Mouse (Mus musculus) hematopoietic stem cell, adult 5-6 weeks (primary cell): ENCODE measurements around the gene Repin1. TPM values are rescaled to one million over a fixed set of nuclear protein-coding genes. Genes with fewer than 3 reads are reported as not detected.
A peak's percentile ranks its signal among the peaks of the same experiment; 100 is the strongest.
"Not testable (repeated sequence)": the region's sequence is repeated elsewhere in the genome, so short reads cannot be mapped to it uniquely, and the experiment has no call there.

Source experiments
- ATAC-seq, 2 experiments: fragments of 125-278 bp in 1 of 2; replicated peaks in 1 of 2; 2 replicates each; pipeline ENCODE4 v1.8.0; 2016 to 2017; ENCODE audit warnings: inconsistent platforms in 2 of 2, mild to moderate bottlenecking in 2 of 2, moderate number of reproducible peaks in 2 of 2, low read depth in 1 of 2, moderate TSS enrichment in 1 of 2; ENCODE audit not compliant: low FRiP score in 2 of 2, poor library complexity in 2 of 2, severe bottlenecking in 2 of 2, insufficient read depth in 1 of 2, low TSS enrichment in 1 of 2
- total RNA-seq: library from RNA; stranded (forward); fragments of 172-1452, 232-1000 nt; gene quantifications from 2 replicates; pipeline ENCODE4 v1.2.3, GENCODE M21; 2017

Gene Repin1
- total RNA-seq, 1 experiment from 2014 or later, result 30.1 TPM

DNA sequence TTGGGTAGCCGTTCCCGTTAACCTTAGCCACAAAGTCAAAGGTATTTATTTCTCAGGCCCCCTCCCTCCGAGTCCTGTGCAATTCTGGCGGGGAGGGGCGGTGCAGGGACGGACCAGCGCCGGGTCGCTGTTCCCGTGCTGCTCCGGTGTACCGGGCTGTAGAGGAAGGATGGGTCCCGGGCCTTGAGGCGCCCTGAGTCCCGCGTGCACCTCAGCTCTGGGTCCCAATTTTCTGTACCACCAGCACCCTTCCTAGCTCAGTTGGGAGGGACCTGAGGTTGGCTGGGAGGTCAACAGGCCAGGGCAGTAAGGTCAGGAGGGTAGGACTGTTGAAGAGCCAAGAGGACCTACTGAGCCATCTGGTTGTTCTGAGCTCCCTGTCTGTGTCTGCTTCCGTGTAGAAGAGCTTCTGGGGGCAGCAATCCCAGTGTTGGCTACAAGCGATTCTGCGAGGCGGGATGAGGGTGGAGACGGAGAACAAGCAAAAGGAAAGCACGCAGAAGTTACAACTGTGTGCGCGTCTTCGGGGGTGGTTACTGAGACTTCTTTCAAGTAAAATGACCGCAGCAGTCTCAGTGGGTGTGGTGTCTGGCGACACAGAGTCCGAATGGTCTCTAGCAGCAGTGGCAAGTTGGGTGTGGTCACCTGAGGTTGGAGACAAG is 8.5 kb downstream of the Repin1 start:
- peak; percentile 12 to 59; a peak in 2 of 4 replicates for ATAC-seq

DNA sequence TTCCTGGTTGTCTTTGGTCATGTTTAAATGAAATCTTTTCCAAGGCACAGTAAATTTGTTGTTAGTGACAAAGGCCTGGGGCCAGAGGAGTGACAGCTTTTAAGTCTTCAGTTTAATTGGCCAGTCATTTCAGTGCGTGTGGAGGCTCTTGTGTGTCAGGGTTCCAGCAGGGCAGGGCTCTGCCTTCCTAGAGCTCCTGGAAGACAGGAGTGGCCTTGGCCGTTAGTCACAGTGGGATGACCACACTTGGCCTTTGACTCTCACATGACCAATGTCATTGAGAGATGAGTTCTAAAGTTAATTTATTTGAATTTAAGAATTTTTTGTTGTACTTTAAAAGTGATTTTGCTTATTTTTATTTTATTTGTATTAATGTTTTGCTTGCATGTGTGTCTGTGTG is 14.4 kb downstream of the Repin1 start:
- no peak for ATAC-seq

DNA sequence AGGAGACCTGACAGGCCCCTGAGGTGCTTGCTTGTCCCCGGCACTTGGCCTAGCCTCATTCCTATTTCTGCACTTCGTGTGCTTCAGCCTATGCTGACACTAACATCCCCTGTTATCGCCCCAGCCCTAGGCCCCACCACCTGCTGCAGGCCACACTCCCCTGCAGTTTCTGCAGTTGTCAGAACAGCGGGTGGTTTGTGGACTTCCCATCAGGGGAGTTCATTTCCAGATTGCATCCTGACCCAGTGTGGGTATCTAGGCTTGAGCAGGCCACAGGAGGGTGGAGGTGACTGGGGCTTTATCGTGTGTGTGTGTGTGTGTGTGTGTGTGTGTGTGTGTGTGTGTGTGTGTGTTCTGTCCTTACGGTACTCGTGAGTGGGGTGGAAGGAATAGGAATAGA is 15.8 kb downstream of the Repin1 start:
- peak in 1 of 2 experiments; percentile 14; a peak in 1 of 4 replicates for ATAC-seq

DNA sequence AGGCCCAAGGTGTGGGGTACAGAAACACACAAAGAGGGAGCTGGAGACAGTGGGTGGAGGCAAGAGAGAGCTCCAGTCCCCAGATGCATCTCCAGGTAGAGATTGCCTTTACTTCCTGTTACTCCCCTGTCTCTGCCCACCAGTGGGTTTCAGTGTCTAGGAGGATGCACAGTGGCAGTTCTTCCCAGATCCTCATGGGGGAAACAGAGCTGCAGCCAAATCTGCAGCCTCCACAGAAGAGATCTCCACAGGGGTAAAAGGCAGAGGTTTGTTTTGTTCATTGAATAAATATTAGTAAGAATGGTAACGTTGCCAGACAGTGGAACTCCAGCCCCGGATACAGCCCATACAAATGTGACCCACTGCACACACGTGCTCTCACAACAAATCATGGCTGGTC is 17.0 kb downstream of the Repin1 start:
- no peak for ATAC-seq

DNA sequence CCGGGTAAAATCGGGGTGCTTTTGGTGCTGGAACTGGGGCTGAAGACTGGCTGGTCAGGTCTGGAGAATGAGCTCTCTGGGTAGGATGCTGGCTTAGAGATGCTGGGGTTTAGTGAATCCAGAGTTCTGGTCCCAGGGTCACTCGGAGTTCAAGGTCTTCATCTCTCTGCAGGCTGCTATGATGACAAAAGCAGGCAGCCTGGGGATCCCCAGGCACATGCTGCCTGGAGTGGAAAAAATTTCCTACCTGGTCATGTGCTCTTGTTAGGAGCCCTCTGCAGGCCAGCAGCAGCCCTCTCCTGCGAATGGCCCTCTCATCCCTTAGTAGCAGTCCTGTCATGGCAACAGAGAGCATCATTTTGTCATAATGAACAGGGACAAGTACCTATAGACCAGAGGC is 19.8 kb downstream of the Repin1 start:
- ATAC-seq, result no peak

DNA sequence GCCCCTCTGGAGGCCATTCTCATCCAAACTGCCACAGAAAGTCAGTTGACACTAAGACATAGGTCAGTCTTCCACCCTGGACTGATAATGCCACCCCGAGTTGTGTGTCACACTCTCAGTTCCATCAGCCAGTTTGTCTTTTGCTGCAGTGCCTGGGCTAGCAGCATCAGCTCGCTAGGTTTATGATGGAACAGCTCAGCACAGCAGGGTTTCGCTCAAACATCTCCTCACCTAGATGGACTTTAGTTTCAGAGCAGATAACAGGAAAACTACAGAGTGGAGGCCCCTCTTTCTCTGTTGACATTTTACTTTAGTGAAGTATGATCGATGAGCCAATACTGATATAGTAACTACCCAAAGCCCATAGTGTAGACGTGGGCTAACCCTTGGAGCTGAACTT is 21.1 kb downstream of the Repin1 start:
- ATAC-seq, result no peak

DNA sequence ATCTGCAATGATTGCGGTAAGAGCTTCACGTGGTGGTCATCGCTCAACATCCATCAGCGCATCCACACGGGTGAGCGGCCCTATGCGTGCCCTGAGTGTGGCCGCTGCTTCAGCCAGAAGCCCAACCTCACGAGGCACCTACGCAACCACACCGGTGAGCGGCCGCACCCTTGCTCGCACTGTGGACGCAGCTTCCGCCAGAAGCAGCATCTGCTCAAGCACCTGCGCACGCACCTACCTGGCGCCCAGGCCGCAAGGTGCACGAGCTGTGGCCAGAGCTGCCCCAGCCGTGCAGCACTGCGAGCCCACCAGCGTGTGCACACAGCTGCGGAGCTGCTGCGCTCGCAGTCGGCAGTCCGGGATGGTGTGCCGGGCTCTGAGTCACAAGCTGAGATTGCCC is 26.3 kb downstream of the Repin1 start:
- no peak for ATAC-seq

DNA sequence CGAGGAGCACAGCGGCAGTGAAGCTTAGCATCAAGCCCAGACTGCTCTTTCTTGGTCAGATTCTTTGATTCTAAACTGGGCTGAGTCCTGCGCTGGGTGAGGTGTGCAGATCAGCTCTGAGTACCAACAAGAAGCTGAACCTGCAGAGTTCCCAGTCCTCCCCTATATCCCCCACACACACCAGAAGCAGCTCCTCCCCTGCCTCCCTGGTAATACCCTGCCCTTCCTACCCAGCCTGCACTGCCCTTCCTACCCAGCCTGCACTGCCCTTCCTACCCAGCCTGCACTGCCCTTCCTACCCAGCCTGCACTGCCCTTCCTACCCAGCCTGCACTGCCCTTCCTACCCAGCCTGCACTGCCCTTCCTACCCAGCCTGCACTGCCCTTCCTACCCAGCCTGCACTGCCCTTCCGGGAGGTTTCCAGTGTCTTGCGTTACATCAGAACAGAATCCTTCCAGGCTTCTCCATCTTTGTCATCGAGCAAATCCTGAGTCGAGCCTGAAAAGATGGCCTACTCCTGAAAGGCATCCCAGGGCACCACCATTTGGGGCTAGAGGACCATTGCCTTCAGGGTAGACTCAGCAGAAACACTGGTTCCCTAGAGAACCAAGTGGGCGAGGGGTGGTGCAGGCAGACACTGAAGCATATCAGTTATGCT is 28.6 kb downstream of the Repin1 start:
- not testable (repeated sequence) for ATAC-seq

DNA sequence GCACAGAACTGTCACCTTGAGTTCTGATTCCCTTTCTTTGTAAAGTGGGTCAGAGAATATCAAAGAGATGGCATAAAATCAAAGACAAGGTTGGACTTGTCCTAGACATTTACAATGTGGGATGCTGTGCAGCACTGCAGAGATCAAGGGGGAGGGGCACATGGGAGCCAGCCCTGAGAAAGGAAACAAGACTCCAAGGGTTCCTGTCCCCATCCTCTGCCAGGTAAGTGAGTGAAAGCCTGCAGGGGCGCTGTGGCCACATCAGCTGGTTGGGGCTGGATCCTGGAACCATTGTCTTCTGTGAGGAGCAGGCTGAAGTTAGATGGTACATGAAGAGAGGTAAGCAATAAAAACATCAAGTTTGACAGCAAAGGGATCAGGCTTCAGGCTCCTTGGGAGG is 29.8 kb downstream of the Repin1 start:
- no peak for ATAC-seq

DNA sequence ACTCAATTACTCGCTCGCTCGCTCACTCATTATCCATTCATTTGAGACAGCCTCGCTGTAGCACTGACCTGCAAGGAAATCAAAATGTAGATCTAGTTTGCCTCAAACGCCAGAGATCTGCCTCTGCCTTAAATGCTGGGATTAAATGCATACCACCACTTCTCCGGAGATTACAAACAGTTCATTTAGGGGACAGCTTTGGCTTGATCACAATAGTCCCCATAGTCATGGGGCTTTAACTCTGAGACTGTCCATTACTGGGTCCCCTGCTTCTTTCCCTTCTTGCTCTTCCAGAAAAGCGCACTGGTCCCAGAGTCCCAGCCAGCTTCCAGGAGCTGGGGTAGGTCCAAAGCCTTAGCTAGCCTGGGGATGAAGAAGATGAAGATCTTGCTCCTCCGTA is 32.8 kb downstream of the Repin1 start, which contains the start of gene AI854703:
AI854703 (plus strand) TSS at position 301 of the 400 bp plus-strand sequence.
- no peak for ATAC-seq

DNA sequence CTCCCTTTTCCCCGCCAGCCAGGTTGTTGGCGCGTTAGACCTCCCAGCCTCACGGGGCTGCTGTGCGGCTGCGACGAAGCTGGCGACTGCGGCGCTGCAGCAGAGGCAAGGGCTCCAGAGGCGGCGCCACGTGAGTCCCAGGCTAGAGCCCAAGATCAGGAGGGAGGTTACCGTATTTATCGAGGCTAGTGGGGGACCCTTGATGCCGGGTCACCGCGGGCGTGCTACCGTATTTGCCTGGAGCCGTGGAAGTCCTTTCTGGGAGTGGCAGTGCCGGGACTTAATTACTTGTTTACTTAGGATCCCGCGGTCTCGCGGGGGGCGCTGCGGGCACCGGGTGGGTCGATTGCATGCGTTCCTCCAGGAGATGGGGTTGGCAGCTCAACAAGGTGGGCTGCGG is 33.3 kb downstream of the Repin1 start:
- ATAC-seq, result peak; percentile 50 to 54; a peak in 3 of 4 replicates

DNA sequence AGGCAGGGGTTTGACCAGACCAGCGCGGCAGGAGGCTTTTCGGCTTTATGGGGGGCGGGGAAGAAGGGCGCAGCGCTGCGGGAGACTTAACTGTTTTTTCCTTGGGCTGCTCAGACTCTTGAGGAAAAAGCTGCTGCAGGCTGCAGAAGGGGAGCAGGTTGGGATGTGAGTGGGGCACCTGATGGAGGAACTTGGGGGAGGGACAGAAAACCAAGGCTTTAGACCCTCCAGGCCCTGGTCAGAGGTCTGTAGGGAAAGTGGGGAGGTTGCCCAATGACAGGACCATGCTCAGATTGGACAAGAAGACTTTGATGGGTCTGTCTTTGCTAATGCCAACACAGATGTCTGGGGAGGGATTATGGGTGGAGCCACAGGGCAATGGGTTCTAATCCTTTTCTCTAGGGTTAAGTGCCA is 33.8 kb downstream of the Repin1 start:
- ATAC-seq, result no peak

DNA sequence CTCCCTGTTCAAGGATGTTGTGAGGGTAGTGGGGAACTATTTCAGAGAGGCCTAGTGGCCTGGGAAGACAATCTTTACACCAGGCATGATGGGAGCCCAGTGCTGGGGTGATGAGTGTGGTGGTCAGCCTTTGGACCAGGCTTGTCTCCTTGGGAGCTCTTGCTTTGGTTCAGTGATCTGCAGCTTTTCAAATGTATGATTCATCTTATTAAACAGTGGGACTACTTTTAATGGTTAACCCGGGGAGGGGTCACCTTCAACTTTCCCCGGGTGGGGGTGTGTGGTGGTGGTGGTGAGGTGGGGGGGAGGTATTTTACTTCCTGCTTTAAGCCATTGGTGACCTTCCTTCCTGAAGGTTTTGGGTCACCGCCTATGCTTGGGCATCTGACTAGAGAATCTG is 34.7 kb downstream of the Repin1 start:
- no peak for ATAC-seq

DNA sequence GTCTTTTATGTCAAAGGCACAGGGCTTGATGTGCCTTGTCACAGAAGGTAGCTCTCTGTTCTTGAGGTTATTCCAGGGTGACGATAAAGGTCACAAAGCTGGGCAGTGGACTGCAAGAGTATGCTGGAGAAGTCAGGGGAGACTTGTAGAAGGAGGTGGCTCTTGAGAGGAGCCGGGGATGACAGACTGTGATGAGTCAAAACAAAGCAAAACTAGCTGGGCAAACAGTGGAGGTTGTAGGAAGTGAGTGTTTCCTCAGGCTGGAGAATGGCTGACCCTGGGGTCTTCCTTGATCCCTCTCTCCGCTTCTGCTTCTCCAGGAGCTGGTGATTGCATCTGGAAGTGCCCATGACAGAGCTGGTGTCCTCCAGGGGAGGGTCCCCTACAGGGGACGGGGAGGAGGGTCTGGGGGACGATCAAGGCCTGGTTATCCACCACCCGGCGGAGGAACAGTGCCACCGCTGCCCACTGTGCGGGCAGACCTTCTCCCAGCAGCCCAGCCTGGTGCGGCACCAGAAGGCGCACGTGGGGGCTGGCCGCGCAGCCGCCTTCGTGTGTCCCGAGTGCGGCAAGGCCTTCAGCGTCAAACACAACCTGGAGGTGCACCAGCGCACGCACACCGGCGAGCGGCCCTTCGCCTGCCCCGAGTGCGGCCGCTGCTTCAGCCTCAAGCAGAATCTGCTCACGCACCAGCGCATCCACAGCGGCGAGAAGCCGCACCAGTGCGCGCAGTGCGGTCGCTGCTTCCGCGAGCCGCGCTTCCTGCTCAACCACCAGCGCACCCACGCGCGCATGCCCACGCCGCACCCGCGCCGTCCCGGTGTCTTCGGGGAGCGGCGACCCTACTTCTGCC is 35.4 kb downstream of the Repin1 start:
- ATAC-seq, result peak in 1 of 2 experiments; percentile 31; a peak in 2 of 4 replicates

DNA sequence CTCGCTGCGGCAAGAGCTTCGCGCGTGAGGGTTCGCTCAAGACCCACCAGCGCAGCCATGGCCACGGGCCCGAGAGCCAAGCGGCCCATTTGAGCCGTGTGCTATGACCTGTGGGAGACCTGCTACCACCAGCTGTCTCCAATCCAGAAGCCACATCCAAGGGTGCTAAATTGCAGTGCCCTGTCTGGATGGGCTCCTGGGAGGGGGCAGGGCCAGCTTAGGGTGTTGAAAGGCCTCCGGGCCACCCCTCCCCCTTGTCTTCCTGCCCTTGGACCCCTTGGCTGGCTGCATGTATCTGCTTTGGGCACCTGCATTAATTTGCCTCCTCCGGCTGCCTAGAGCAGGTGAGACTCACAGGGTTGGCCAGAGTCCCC is 36.0 kb downstream of the Repin1 start:
- ATAC-seq, result no peak; a peak in 1 of 4 replicates

DNA sequence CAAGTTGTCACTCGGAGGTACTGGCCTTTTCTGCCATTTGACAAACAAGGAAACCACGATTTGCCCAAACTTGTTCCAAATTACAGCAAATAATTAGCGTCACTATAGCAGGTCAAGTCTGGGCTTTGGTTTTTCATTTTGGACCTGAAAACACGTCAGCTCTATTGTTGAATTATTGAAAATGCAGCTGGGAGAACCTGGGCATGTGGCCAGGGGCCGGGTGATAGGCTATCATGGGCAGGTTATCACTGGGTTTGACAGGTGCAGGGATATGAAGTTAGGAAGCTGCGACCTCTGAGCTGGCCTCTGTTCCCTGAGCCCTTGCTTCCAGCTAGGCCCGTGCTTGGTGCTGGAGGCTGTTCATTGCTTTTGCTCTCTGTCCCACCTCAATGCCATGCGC is 37.1 kb downstream of the Repin1 start:
- ATAC-seq, result no peak

DNA sequence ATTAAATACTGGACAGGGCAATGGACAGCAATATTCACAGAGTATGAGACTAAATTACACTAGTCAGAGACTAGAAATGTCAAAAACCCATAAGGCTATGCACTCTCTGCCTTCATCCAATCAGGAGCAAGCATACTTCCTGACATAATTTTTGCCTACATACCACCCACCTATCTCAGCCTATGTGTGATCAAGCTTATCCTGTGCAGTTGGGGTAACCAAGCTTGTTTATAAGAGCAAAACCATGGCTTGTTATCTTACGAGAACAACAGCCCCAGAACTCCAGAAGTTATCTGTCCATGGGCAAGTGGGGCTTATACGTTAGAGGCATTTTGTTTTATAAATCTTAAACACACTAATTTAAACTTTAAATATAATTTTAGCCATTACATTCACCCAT is 41.4 kb downstream of the Repin1 start:
- ATAC-seq, result no peak; a peak in 1 of 4 replicates

DNA sequence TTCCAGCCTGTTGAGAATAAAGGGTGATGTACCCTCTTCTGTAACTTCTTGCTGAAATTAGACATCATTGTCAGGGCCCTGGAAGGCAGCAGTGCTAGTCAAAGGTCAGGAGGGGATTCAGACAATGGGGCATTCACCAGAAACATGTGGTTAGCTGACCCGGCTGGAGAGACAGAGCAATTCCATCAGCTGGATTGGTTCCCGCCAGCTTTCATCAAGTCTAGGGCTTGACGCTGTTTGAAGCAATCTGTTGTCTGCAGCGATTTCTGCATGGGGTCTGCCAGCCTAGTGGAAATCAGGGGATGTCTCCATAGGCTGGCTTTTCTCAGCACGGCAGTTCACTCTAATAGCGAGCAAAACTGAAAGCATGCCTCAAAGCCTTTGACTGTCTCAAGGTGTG is 42.8 kb downstream of the Repin1 start:
- ATAC-seq, result no peak
